Mouse (Mus musculus) mammary gland, adult 2 months (tissue): ENCODE results near the gene Atp5d. TPM values are rescaled to one million over a fixed set of nuclear protein-coding genes. Genes with fewer than 3 reads are reported as not detected.

Experiments used
- polyA plus RNA-seq: library from polyadenylated mRNA; depleted of rRNA; stranded (reverse); fragments of >200 nt; gene quantifications from 2 replicates; pipeline ENCODE4 v1.2.3, GENCODE M21; 2012; ENCODE audit warnings: low replicate concordance; rRNA removed

Gene Atp5d
- 1,044 and 2,712 TPM in 2 replicates for polyA plus RNA-seq

GRCm38 (mm10) chr10:80138553-80139438, at the start of gene Atp5d:
Gene Atp5d, plus strand, starts transcription at chr10:80138632.

GRCm38 (mm10) chr10:80105460-80105859, 33.0 kb upstream of the Atp5d start, which contains the start of gene Sbno2:
Gene Sbno2, minus strand, starts transcription at chr10:80105571.

GRCm38 (mm10) chr10:80115290-80115943, 23.0 kb upstream of the Atp5d start, which contains the start of gene Stk11:
Gene Stk11, plus strand, starts transcription at chr10:80115803.

GRCm38 (mm10) chr10:80140666-80141035, 2.2 kb downstream of the Atp5d start, which contains the start of gene Cbarp:
Gene Cbarp, minus strand, starts transcription at chr10:80140835.

GRCm38 (mm10) chr10:80147719-80148601, 9.5 kb downstream of the Atp5d start, which contains the start of gene Midn:
Gene Midn, plus strand, starts transcription at chr10:80148272.

GRCm38 (mm10) chr10:80165392-80166128, 27.1 kb downstream of the Atp5d start, which contains the start of gene Cirbp:
Gene Cirbp, plus strand, starts transcription at chr10:80165985.

GRCm38 (mm10) chr10:80172527-80173292, 34.3 kb downstream of the Atp5d start, which contains the start of gene 1600002K03Rik:
Gene 1600002K03Rik, plus strand, starts transcription at chr10:80172944.

GRCm38 (mm10) chr10:80179068-80180051, 40.9 kb downstream of the Atp5d start, which contains the start of gene Efna2:
Gene Efna2, plus strand, starts transcription at chr10:80179482.

Other genes starting within 250 kb of the Atp5d start
- 26,645 and 44,997 TPM in 2 replicates for gene Cfd, start 247.8 kb upstream of the Atp5d start, polyA plus RNA-seq
- gene Med16, start 229.7 kb upstream of the Atp5d start, polyA plus RNA-seq: 66.2 and 92.4 TPM in 2 replicates
- gene Gm26602, start 227.8 kb upstream of the Atp5d start, polyA plus RNA-seq: not detected in 2 replicates
- gene Kiss1r, start 221.7 kb upstream of the Atp5d start, polyA plus RNA-seq: 9.0 and 14.4 TPM in 2 replicates
- gene R3hdm4, start 217.4 kb upstream of the Atp5d start, polyA plus RNA-seq: 194 and 208 TPM in 2 replicates
- 5.2 and 16.6 TPM in 2 replicates for gene Arid3a, start 211.6 kb upstream of the Atp5d start, polyA plus RNA-seq
- 47.1 and 52.1 TPM in 2 replicates for gene Wdr18, start 178.5 kb upstream of the Atp5d start, polyA plus RNA-seq
- gene Grin3b, start 167.9 kb upstream of the Atp5d start, polyA plus RNA-seq: 0.10 and 0.30 TPM in 2 replicates
- 304 and 505 TPM in 2 replicates for gene Tmem259, start 154.3 kb upstream of the Atp5d start, polyA plus RNA-seq
- 138 and 301 TPM in 2 replicates for gene Cnn2, start 150.0 kb upstream of the Atp5d start, polyA plus RNA-seq
- gene Abca7, start 142.1 kb upstream of the Atp5d start, polyA plus RNA-seq: 23.5 and 40.2 TPM in 2 replicates
- 152 and 343 TPM in 2 replicates for gene Arhgap45, start 122.0 kb upstream of the Atp5d start, polyA plus RNA-seq
- gene Polr2e, start 98.8 kb upstream of the Atp5d start, polyA plus RNA-seq: 129 and 172 TPM in 2 replicates
- 1,265 and 1,308 TPM in 2 replicates for gene Gpx4, start 91.5 kb upstream of the Atp5d start, polyA plus RNA-seq
- gene Sbno2, start 33.1 kb upstream of the Atp5d start, polyA plus RNA-seq: 106 and 161 TPM in 2 replicates
- gene Stk11, start 22.8 kb upstream of the Atp5d start, polyA plus RNA-seq: 164 and 186 TPM in 2 replicates
- 27.7 and 53.0 TPM in 2 replicates for gene Cbarp, start 2.2 kb downstream of the Atp5d start, polyA plus RNA-seq
- gene Midn, start 9.6 kb downstream of the Atp5d start, polyA plus RNA-seq: 83.5 and 239 TPM in 2 replicates
- 93.4 and 153 TPM in 2 replicates for gene Cirbp, start 27.4 kb downstream of the Atp5d start, polyA plus RNA-seq
- 11.7 and 15.0 TPM in 2 replicates for gene 1600002K03Rik, start 34.3 kb downstream of the Atp5d start, polyA plus RNA-seq
- gene Efna2, start 40.9 kb downstream of the Atp5d start, polyA plus RNA-seq: 5.0 and 12.1 TPM in 2 replicates
- 45.9 and 46.8 TPM in 2 replicates for gene Mum1, start 87.8 kb downstream of the Atp5d start, polyA plus RNA-seq
- gene Ndufs7, start 110.5 kb downstream of the Atp5d start, polyA plus RNA-seq: 857 and 948 TPM in 2 replicates
- 41.6 and 54.2 TPM in 2 replicates for gene Gamt, start 122.4 kb downstream of the Atp5d start, polyA plus RNA-seq
- gene Dazap1, start 122.9 kb downstream of the Atp5d start, polyA plus RNA-seq: 40.3 and 92.4 TPM in 2 replicates
- gene Rps15, start 153.8 kb downstream of the Atp5d start, polyA plus RNA-seq: 1,242 and 1,668 TPM in 2 replicates
- gene Apc2, start 157.3 kb downstream of the Atp5d start, polyA plus RNA-seq: 1.4 and 1.9 TPM in 2 replicates
- gene 2310011J03Rik, start 181.9 kb downstream of the Atp5d start, polyA plus RNA-seq: 57.6 and 67.1 TPM in 2 replicates
- 18.9 and 31.0 TPM in 2 replicates for gene Pcsk4, start 190.9 kb downstream of the Atp5d start, polyA plus RNA-seq
- gene Reep6, start 191.3 kb downstream of the Atp5d start, polyA plus RNA-seq: 17.8 and 36.0 TPM in 2 replicates
- 47.3 and 58.2 TPM in 2 replicates for gene Adamtsl5, start 209.8 kb downstream of the Atp5d start, polyA plus RNA-seq
- gene Plk5, start 217.8 kb downstream of the Atp5d start, polyA plus RNA-seq: 2.2 and 3.0 TPM in 2 replicates
- 13.8 and 47.5 TPM in 2 replicates for gene Mex3d, start 249.0 kb downstream of the Atp5d start, polyA plus RNA-seq